Mouse (Mus musculus) spleen, postnatal 10 days (tissue): ENCODE results near the gene Ntn3.
A peak's percentile ranks its signal among the peaks of the same experiment; 100 is the strongest.

Experiments
- DNase-seq, 2 experiments: peaks; one replicate each; pipeline ENCODE4 v3.0.0; 2021 to 2022; ENCODE audit warnings: low spot score in 2 of 2

The Ntn3 gene

GRCm38 (mm10) chr17:24209043-24209915 lies at the start of gene Ntn3:
TSS of gene Ntn3 (minus strand) at chr17:24209531.
- DNase-seq, result peak; percentile 33 to 87

DNA sequence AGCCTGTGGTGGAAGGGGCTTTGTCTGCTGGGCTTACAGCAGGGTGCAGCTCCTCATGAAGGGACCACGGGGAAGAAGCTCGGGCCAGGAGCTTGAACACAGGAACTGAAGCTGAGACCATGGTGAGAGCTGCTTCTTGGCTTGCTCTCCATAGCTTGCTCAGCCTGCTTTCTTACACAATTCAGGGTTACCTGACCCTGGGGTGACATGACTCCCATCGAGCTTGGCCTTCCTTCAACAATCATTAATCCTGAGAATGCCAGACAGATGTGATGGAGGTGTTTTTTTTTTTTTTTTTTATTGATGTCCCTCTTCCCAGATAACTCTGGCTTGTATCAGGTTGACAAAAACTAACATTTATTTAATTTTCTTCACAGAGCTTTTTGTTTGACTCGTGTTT lies 49.6 kb upstream of the Ntn3 start:
- DNase-seq, result no peak

DNA sequence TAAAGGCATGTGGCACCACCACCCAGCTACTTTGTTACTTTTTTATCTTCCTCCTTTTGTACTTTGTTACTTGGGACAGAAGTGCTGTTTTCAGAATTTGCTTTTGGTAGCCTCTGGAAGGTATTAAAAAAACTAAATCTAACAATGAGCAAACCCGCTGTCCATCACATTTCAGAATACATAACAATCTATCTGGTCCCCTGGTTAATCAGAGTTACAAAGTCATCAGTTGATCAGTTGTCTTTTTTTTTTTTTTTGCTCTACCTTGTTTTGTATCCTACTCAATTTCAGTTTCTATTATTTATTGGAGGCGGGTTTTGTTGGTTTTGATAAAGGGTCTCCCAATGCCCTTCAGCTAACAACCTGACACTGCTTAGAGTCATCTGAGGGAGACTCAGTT lies 43.0 kb upstream of the Ntn3 start:
- DNase-seq, result no peak

DNA sequence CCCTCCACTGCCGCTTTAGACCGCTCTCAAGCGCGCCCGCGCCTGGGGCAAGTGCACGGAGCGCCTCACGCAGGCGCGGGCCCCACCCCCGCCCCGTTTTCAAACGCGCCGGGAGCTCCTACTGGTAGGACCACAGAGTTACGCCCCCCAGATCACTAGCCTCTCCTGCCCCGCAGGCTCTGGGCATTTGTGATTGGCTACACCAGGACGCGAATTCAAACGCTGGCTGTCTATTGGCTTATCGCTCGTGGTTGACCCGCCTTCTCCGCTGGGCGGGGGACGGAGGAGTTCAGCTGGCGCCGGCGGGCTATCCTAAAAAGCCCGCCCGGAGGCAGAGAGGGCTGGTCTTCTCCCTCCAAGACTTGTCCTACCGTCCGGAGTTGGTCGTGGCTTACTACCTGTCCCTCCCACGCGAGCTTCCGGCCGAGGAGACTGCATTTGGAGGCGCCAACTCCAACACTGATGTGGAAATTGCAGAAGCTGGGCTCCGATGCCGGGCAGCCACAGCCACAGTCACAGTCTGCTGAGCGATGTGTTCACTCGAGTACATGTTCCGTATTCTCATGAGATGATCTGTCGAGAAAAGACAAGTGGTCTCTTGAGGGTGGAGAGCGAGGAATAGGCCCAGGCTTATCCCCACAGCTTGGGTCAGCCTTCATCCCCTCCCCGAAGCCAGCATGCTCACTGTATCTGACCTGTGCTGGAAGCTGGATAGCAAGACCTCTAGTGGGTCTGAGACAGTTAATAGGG lies 42.2 kb upstream of the Ntn3 start, which contains the start of gene Ccnf:
TSS of gene Ccnf (minus strand) at position 165 of the 750 bp plus-strand sequence.
- peak; percentile 94 to 96 for DNase-seq

DNA sequence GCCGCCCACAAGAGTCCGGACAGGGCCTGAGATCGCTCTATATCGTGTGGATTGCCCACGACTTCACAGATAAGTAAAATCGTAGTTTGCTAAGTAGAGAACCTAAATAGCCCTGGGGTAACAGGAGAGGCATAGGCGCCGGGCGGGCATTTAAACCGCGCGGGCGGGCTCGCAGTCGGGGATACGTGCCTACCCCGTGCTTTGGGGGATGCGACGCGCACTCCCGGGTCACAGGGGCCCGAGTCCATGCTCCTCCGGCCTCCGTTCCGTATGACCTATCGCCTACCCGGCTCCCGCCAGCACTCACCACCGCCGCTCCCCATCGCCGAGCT lies 41.6 kb upstream of the Ntn3 start:
- no peak for DNase-seq

DNA sequence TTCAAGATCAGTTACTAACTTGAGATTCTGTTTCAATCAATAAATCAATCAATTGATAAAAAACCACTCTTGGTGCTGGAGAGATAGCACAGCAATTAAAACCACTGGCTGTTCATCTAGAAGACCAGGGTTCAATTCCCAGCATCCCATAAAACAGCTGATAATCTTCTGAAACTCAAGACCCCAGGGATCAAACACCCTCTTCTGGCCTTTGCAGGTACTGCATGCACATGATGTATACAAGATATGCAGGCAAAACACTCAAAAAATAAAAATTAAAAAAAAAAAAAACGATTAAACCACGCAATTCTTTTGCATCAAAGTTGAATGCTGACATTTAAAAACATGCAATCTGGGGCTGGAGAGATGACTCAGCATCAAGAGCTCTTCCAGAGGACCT lies 39.3 kb upstream of the Ntn3 start:
- peak in 1 of 2 experiments; percentile 66 for DNase-seq

DNA sequence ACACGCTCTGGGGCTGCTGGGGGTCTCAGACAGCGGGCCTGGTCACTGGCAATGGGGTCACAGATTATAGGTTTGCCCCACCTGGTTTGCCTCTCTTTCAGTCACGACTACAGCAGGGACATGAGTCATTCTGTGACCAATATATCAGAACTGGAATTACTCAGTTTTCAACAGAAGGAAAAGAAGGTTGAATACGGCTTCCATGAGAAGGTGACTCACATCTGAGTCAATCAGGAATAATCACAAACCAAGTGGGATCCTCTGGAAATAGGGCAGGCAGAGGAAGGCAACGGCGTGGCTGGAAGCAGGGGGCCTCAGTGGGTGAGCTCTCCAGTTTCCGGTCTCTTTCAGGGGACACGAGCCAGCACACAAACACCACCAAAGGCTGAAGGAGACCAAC lies 34.7 kb upstream of the Ntn3 start:
- DNase-seq, result no peak

DNA sequence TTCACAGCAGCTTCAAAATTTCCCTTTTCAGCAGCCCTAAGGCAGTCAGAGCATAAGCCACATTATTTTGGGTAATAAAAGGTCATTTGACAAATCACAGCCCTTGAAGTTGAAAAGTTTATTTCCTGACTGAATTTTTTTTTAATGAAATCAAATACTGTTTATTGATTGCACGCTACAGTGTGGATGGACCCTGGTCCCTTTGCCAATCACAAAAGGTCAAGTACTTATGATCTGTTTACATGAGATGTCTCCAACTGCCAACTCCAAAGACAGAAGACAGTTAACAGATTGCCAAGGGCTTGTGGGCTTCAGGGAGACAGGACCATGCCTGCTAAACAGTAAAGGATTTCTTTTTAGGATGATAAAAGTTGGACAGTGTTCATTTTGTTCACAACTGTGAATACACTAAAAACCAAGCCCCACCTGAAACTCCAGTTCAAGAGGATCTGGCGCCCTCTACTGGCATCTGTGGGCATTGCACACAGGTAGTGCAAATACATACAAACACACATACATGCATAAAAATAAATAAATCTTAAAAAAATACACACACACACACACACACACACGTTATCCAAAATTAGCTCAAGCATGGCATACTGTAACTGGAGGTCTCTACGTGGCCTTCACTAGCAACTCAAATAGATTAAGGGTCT lies 34.1 kb upstream of the Ntn3 start:
- DNase-seq, result peak; percentile 60 to 83

DNA sequence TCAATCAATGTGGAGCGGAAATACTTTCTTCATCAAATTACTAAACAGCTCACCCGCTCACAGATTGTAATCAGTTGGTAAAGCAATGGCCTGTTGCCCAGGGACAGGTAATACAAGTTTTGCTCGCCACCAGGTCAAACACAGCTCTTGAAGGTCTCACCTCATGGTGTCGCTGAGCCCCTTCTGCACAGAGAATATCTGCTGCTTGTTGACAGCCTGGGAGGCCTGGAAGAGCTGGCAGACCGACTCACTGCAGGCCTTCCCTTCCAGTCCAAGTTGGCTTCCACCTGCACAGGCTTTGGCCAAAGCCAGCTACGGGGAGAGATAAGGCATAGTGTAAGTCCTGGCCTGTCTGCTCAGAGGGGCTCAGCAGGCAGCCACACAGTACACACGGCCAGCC lies 27.6 kb upstream of the Ntn3 start:
- no peak for DNase-seq

GRCm38 (mm10) chr17:24236479-24236878 lies 27.1 kb upstream of the Ntn3 start:
- no peak for DNase-seq

DNA sequence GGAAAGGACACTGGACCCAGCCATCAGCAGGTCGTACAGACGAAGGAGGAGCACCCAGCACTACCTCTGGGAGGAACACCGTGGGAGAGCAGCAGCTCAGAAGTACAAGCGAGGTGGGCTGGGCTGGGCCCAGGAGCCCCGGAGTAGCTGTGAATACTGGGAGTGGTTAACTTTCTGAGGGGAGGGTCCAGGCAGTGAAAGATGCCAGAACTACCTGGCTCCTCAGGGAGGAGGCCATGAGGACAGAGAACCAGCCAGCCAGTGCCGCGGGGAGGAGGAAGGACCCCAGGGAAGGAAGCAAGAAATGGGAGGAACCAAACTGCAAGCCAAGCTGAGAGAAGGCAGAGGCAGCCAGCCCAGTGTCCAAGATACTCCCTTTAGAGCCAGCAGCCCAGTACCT lies 18.6 kb upstream of the Ntn3 start:
- DNase-seq, result no peak

- DNase-seq, result no peak
Measured at GRCm38 (mm10) chr17:24226721-24227120, 17.4 kb upstream of the Ntn3 start.

DNA sequence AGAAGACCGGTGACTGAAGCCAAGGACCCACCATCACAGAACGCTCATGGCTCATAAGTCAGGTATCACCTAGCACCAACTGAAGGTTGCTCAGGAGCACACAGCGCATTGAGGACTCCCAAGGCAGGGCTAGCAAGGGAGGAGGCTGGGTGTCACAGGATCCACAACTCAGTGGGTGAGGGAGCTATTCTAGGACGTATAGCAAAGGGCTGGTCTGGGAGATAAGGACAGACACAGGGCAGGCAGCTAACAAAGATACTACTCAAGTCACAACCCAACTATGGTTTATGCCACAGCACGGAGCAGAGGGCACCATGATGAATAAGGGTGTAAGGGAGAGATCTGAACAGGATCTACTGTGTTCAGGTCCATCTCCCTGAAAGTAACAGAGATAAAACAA lies 16.5 kb upstream of the Ntn3 start:
- DNase-seq, result peak in 1 of 2 experiments; percentile 47

DNA sequence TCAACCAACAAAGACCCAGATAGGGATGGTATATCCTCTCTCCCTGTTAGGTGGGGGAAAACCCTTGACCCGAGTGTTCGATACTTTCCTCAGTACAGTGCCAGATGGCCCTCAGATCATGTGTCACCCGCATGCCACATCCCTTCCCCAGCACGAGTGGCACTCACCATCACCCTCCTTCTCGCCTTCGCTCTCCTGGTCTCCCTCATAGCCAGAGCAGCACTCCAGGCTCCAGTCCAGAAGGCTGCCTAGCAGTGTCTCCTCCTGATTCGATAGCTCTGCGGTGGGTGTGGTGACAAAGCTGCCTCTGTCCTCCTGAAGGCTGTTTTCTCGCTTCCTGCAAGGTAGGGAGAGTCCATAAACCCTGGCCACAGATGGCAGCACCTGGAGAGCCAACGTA lies 15.4 kb upstream of the Ntn3 start:
- DNase-seq, result no peak

GRCm38 (mm10) chr17:24223513-24223912 lies 14.2 kb upstream of the Ntn3 start:
- no peak for DNase-seq

DNA sequence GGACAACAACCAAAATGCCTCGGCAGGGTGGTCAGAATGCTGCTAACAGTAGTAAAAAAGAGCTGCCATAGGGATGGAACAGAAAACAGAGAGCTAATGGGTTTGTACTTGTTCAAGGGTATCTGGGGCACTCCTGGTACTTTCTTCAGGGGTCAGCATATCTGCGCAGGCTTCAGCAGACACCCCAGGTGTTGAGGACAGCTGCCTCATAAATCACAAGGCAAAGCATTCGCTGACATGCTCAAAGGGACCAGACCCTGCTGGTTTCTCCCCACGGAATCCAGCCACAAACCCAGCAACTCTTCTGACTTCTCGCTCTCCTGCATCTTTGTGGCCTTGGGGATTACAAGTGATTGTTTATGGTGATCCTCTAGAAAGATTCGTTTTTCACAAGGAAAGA lies 13.3 kb upstream of the Ntn3 start:
- DNase-seq, result no peak

DNA sequence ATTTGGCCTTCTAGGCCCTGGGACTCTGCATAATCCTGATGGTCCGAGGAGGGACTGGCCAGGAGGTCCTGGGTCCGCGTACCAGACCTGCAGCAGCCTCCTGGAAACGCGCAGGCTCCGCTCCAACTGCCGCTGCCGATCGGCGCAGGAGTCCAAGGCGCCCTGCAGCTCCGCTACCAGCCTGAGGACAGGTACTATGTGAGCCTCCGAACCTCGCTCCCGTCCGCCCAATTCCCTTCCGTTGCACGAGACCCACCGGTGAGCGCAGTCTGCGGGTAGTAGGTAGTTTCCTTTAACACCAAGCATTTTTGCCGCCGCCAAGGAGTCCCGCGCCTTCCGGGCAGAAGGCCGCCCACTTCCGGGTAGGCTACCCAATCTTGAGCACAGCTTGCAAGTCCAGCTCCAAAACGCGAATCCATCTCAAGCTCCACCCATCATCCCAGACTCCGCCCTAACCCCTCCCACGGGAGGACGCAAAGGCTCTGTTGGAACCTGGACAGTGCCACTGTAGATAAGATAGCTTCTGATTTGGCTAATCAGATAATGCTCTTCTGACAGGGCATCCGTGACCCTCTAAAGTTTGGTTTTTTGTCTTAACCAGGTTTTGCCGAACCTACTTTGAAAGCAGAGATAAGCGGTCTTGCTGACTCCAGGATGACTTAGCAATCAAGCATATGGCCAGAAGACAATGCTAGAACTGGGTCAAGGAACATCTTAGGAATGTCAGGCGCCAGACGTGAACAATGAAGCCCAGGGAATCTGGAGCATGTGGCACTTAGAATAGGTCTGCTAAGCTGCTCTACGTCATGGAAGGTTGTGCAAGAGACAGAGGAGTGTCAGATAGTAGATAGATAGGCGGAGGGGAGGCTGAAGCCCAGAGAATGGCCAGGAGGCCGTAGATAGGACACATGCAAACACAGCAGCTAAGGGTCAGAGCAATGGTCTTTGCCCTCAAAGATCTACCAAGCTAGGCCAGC lies 11.4 kb upstream of the Ntn3 start, which contains the start of gene Tedc2:
TSS of gene Tedc2 (minus strand) at position 417 of the 977 bp plus-strand sequence.
- DNase-seq, result peak; percentile 86 to 93

- no peak for DNase-seq
Measured at GRCm38 (mm10) chr17:24216836-24217235, 7.5 kb upstream of the Ntn3 start.

DNA sequence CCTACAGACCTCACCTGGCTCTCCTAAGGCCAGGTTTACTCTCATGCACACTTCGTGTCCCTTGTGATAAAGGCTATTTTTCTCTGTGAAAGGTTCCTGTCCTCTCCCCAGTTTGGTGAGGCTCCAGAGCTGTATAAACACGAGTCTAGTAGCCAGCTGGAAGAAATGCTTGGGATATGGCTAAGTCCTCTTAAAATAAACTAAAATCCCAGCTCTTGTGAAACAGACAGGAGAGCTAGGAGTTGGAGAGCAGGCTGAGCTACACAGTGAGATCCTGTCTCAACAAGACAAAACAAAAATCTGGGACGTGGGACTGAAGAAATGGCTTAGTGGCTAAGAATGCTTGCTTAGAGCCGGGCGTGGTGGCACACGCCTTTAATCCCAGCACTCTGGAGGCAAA lies 3.9 kb upstream of the Ntn3 start:
- DNase-seq, result no peak

DNA sequence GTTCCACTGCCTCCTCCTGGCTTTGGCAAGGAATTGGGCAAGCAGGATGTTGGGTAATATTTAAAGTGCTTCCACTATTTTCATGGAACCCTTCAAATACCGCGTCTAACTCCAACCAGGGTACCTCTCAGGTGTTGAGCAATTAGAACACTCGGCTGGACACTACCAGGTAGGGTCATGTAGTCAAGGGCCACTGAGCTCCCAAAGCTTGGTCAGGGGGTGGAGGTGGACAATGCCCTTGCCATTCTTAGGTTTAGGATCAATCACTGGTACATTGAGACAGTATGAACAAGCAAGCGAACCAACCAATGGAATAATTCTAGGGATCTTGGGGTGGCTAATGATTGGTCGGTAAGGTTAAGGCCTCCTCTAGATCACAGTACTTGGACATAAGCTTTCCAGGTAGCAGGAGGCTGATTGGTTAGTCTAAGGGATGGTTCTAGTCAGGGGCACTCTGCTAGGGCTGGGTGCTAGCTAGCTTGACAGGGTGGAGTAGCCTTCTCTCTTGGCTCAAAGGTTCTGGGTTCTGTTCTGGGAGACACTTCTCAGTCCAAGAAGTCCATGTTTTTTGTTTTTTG lies 3.2 kb upstream of the Ntn3 start:
- DNase-seq, result no peak
